Mouse (Mus musculus) leukemia stem cell, adult 10-12 weeks (primary cell): Measurements from ENCODE around the gene Lrrc3b. TPM values are rescaled to one million over a fixed set of nuclear protein-coding genes. Genes with fewer than 3 reads are reported as not detected.

Experiments
- polyA plus RNA-seq: library from polyadenylated mRNA; stranded (reverse); fragments of >175 nt; gene quantifications from 2 replicates; pipeline ENCODE4 v1.2.3, GENCODE M21; 2012; ENCODE audit warnings: low replicate concordance

Lrrc3b gene
- polyA plus RNA-seq, result not detected in 2 replicates

GRCm38 (mm10) chr14:15438485-15439157 is at the start of gene Lrrc3b:
TSS of gene Lrrc3b (minus strand) at chr14:15438987.

